ENCODE assay signal across 15 mouse cellular contexts in the genomic region with DNA sequence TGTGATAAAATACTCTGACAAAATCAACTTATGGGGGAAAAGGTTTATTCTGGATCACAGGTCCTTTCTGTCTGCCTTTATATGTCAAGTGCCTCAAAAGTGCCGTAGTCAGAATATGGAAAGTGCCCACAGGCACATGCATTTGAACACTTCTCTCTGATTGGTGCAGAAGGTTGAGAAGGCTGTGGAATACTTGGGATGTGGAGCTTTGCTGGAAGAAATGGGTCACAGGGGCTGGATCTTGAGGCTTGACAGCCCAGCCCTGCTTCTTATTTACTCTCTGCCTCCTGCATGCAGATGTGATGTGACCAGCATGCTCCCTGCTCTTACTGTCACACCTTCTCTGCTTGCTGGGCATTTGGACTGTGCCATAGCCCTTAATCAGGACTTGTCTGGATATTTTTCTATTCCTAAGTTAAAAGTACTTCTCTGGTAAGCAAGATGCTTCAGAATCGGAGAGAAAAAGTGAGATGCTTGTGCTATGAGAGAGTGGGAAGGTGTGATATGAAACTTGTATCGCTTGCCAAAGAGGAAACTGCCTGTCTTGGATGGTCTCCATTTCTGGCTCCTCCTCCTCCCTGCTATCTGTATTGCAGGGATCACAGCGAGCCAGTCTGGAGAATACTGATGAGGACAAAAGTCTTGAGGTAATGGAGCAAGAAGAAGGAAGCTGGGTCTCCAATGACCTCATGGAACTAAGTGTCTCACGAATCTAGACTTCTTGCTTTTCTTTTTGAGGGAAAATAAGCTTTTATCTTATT. TPM values are rescaled to one million over a fixed set of nuclear protein-coding genes. Genes with fewer than 3 reads are reported as not detected.
DNase-seq lines count a peak whose midpoint lies in the region; ATAC-seq and TF ChIP-seq lines count a peak whose summit lies in the region.
"Had no signal": no experiment of that assay in that cellular context is flagged by ENCODE, and none has a peak within 500 bp of the region (broad histone marks: within the 10 kb centered on the region; RNA-seq: fewer than 3 reads in every experiment).

No protein-coding gene starts in this region.

- no peak overlapping the region for H3K9ac ChIP-seq in heart, postnatal 0 days (replicated peaks; ENCODE audit: low read depth, low read length)
- no peak overlapping the region for H3K9ac ChIP-seq in lung, embryonic 15.5 days
- H3K9ac ChIP-seq: hindbrain, embryonic 14.5 days; liver, embryonic 13.5 days; stomach, embryonic 15.5 days had no signal

- H3K4me1 ChIP-seq in heart, postnatal 0 days (ENCODE audit: control insufficient read depth, insufficient read depth), result no peaks in the 10 kb centered on the region
- peaks cover 10% of the 10 kb centered on the region for H3K4me1 ChIP-seq in lung, embryonic 15.5 days
- H3K4me1 ChIP-seq in lung, adult 2 months (ENCODE audit: control insufficient read depth, insufficient read depth, low read length), result no peaks in the 10 kb centered on the region; the same call in 1 of the 2 replicates
- H3K4me1 ChIP-seq: liver, embryonic 13.5 days had no signal

- no peak for TF ChIP-seq CTCF in heart, postnatal 0 days (IDR thresholded peaks at IDR 0.05; ENCODE audit: low read depth)
- no peak for TF ChIP-seq CTCF in lung, adult 2 months (IDR thresholded peaks at IDR 0.05; ENCODE audit: insufficient read depth, low read length)
- no peak for TF ChIP-seq CTCF in brain, embryonic 14.5 days (IDR thresholded peaks at IDR 0.05; ENCODE audit: borderline replicate concordance, extremely low read depth, insufficient read depth, insufficient read length)

- WGBS in heart, postnatal 0 days, result 42% methylated on average over 5 of the region's 5 CpGs
- 43% methylated on average over 5 of the region's 5 CpGs for WGBS in lung, embryonic 15.5 days
- WGBS in lung, adult 2 months, result 52% methylated on average over 5 of the region's 5 CpGs

- ATAC-seq in heart, postnatal 0 days (ENCODE audit: insufficient read depth, low read depth), result no peak
- peak; percentile 69; the same call in 1 of the 2 replicates for ATAC-seq in lung, embryonic 15.5 days (ENCODE audit: borderline replicate concordance, extremely low read depth, low FRiP score, low TSS enrichment)
- peak; percentile 77 for ATAC-seq in megakaryocyte progenitor cell, adult 5-6 weeks (replicated peaks; ENCODE audit: poor library complexity)
- no peak for ATAC-seq in megakaryocyte, adult 5-6 weeks (ENCODE audit: poor library complexity, severe bottlenecking)
- ATAC-seq: forebrain, embryonic 16.5 days had no signal

- no peak overlapping the region for H3K27ac ChIP-seq in heart, postnatal 0 days (ENCODE audit: low read depth)
- H3K27ac ChIP-seq in lung, embryonic 15.5 days, result no peak overlapping the region
- H3K27ac ChIP-seq: hindbrain, embryonic 14.5 days; liver, embryonic 13.5 days; stomach, embryonic 15.5 days had no signal

- DNase-seq in heart, postnatal 0 days (ENCODE audit: low spot score), result peak; percentile 8
- DNase-seq in heart, adult 11 months, result no peak
- DNase-seq in lung, adult 2 months, result no peak
- DNase-seq in brain, embryonic 14.5 days (ENCODE audit: low read depth), result peak; percentile 37
- DNase-seq: adrenal gland, postnatal 10 days; cerebellum, adult 9-10 months; liver, embryonic 13.5 days; midbrain, embryonic 14.5 days had no signal

- no peak overlapping the region for H3K4me2 ChIP-seq in heart, postnatal 0 days (ENCODE audit: low read depth, low read length)
- no peak overlapping the region for H3K4me2 ChIP-seq in lung, embryonic 15.5 days
- H3K4me2 ChIP-seq: hindbrain, embryonic 14.5 days; liver, embryonic 13.5 days; stomach, embryonic 15.5 days had no signal

- no peaks in the 10 kb centered on the region for H3K36me3 ChIP-seq in heart, postnatal 0 days (replicated peaks; ENCODE audit: control insufficient read depth, insufficient read depth, low read length)
- H3K36me3 ChIP-seq in lung, embryonic 15.5 days, result no peaks in the 10 kb centered on the region
- H3K36me3 ChIP-seq: G1E; liver, embryonic 13.5 days; stomach, embryonic 15.5 days had no signal

- no peaks in the 10 kb centered on the region for H3K27me3 ChIP-seq in heart, postnatal 0 days (ENCODE audit: control insufficient read depth, insufficient read depth, low read length)
- no peaks in the 10 kb centered on the region for H3K27me3 ChIP-seq in lung, embryonic 15.5 days
- H3K27me3 ChIP-seq: liver, embryonic 13.5 days; stomach, embryonic 15.5 days had no signal

- no peak for TF ChIP-seq POLR2A in lung, adult 2 months (IDR thresholded peaks at IDR 0.05; ENCODE audit: borderline replicate concordance, extremely low read depth, low read depth, low read length)
- no peak for TF ChIP-seq POLR2A in brain, embryonic 14.5 days (IDR thresholded peaks at IDR 0.05; ENCODE audit: borderline replicate concordance, extremely low read depth, insufficient read depth, insufficient read length, poor library complexity, severe bottlenecking)

- TF ChIP-seq EP300 in heart, postnatal 0 days (IDR thresholded peaks at IDR 0.05; ENCODE audit: low read depth), result no peak

- no peaks in the 10 kb centered on the region for H3K9me3 ChIP-seq in heart, postnatal 0 days (replicated peaks; ENCODE audit: control insufficient read depth, low read length)
- H3K9me3 ChIP-seq in lung, embryonic 15.5 days, result no peaks in the 10 kb centered on the region
- H3K9me3 ChIP-seq: G1E; liver, embryonic 13.5 days; stomach, embryonic 15.5 days had no signal

- H3K4me3 ChIP-seq in heart, postnatal 0 days (ENCODE audit: low read depth, low read length), result no peak overlapping the region
- H3K4me3 ChIP-seq in lung, embryonic 15.5 days, result no peak overlapping the region
- no peak overlapping the region for H3K4me3 ChIP-seq in lung, adult 2 months (replicated peaks; ENCODE audit: extremely low read depth, low read depth, low read length)
- H3K4me3 ChIP-seq: liver, embryonic 13.5 days; stomach, embryonic 15.5 days had no signal

RNA-seq across cellular contexts. Expression of gene Usp38, which starts 54.5 kb away (rescaled TPM):
- 32.0 and 33.5 TPM in 2 replicates for total RNA-seq in heart, postnatal 0 days (2014; rRNA removed; ENCODE audit: low replicate concordance)
- 9.2 and 11.1 TPM in 2 replicates for polyA plus RNA-seq in heart, postnatal 0 days (2015; fragmentation: Nextera tagmentation; extraction: Ambion mirVana)
- polyA plus RNA-seq in lung, embryonic 15.5 days (2015; fragmentation: Nextera tagmentation; extraction: Ambion mirVana), result 16.6 and 17.7 TPM in 2 replicates
- polyA plus RNA-seq in lung, adult 2 months (2012; rRNA removed), result 8.1 and 8.8 TPM in 2 replicates
- polyA plus RNA-seq in brain, embryonic 14.5 days (2012; rRNA removed), result 12.0 and 15.2 TPM in 2 replicates
- 33.6 and 34.4 TPM in 2 replicates for total RNA-seq in megakaryocyte progenitor cell, adult 5-6 weeks (2015)
- total RNA-seq in megakaryocyte progenitor cell, adult 5-6 weeks (2017), result 28.3 and 31.6 TPM in 2 replicates
- total RNA-seq in megakaryocyte, adult 5-6 weeks (2015), result 30.0 and 32.1 TPM in 2 replicates
- total RNA-seq in megakaryocyte, adult 5-6 weeks (2017), result 31.2 and 34.1 TPM in 2 replicates

Comparison
In these comparisons a context has a peak if more than half of its experiments do, and no peak if none do; other contexts are left out.
1. DNase-seq: peak in heart, postnatal 0 days (single experiment) and brain, embryonic 14.5 days (single experiment); none in heart, adult 11 months (single experiment) and lung, adult 2 months (single experiment).
2. ATAC-seq: peak in lung, embryonic 15.5 days (single experiment) and megakaryocyte progenitor cell, adult 5-6 weeks (single experiment); none in heart, postnatal 0 days (single experiment) and megakaryocyte, adult 5-6 weeks (single experiment).